Mouse (Mus musculus) liver, embryonic 14.5 days (tissue): ENCODE measurements around the gene Kdm3a. TPM values are rescaled to one million over a fixed set of nuclear protein-coding genes. Genes with fewer than 3 reads are reported as not detected.

ENCODE experiments used
- ATAC-seq: fragments of 200-750 bp; cut with Nextera tagmentation; 2 replicates; pipeline ENCODE4 v1.8.0; 2017; ENCODE audit warnings: moderate number of reproducible peaks, mild to moderate bottlenecking, moderate library complexity; ENCODE audit not compliant: insufficient read depth
- DNase-seq, 3 experiments: peaks; one replicate each; pipeline ENCODE4 v3.0.0-alpha.2; 2012 to 2013; ENCODE audit warnings: low read depth in 3 of 3, low spot score in 3 of 3
- H3K27ac ChIP-seq: fragments of 300-500 bp; sonication (generic); 2 replicates; pipeline ENCODE4 v1.5.1; 2014; ENCODE audit warnings: moderate library complexity, mild to moderate bottlenecking, control low read depth, inconsistent platforms
- H3K27me3 ChIP-seq: fragments of 300-500 bp; sonication (generic); 2 replicates; pipeline ENCODE4 v1.6.1; 2014; ENCODE audit warnings: mild to moderate bottlenecking, low read length, moderate library complexity; ENCODE audit not compliant: control insufficient read depth, insufficient read depth
- H3K36me3 ChIP-seq: fragments of 300-500 bp; sonication (generic); replicated peaks from 2 replicates; pipeline ENCODE4 v1.6.1; 2014; ENCODE audit warnings: low read depth; ENCODE audit not compliant: control insufficient read depth, insufficient read depth
- H3K4me1 ChIP-seq, 2 experiments: fragments of 200-500 bp in 1 of 2; fragments of 300-500 bp in 1 of 2; sonication (generic) in 1 of 2; replicated peaks; 2 replicates each; pipeline ENCODE4 v1.6.1; 2012 to 2014; ENCODE audit warnings: antibody characterized with exemption in 1 of 2, inconsistent platforms in 1 of 2, low read length in 1 of 2; ENCODE audit not compliant: control insufficient read depth in 2 of 2, insufficient read depth in 2 of 2
- H3K4me2 ChIP-seq: fragments of 300-500 bp; sonication (generic); 2 replicates; pipeline ENCODE4 v1.6.1; 2014; ENCODE audit warnings: low read depth, mild to moderate bottlenecking, control low read depth, moderate library complexity
- H3K4me3 ChIP-seq, 2 experiments: fragments of 200-500 bp in 1 of 2; fragments of 300-500 bp in 1 of 2; sonication (generic) in 1 of 2; 2 replicates each; pipeline ENCODE4 v1.5.1; 2012 to 2014; ENCODE audit warnings: low read depth in 2 of 2, low read length in 2 of 2, mild to moderate bottlenecking in 2 of 2, control low read depth in 1 of 2, inconsistent platforms in 1 of 2, moderate library complexity in 1 of 2; ENCODE audit not compliant: insufficient read depth in 1 of 2
- H3K9ac ChIP-seq: fragments of 300-500 bp; sonication (generic); replicated peaks from 2 replicates; pipeline ENCODE4 v1.6.1; 2014; ENCODE audit warnings: mild to moderate bottlenecking, control low read depth, moderate library complexity
- H3K9me3 ChIP-seq: fragments of 300-500 bp; sonication (generic); 2 replicates; pipeline ENCODE4 v1.6.1; 2016; ENCODE audit warnings: low read length, mixed read lengths; ENCODE audit not compliant: control insufficient read depth
- CTCF ChIP-seq: IDR thresholded peaks from 2 replicates; pipeline ENCODE4 v1.5.1; 2016; ENCODE audit warnings: antibody characterized with exemption, low read depth, control low read depth
- EP300 ChIP-seq: IDR thresholded peaks from 2 replicates; pipeline ENCODE4 v1.6.1; 2016; ENCODE audit warnings: antibody characterized with exemption, low read depth
- WGBS: fragments of 180-500 bp; shearing (Covaris S2); extraction: QIAGEN DNeasy Blood & Tissue Kit; methylation state at CpG from one replicate; pipeline ENCODE4 v1.1.7; 2014; ENCODE audit not compliant: insufficient replicate concordance; 5-methylcytosine and 5-hydroxymethylcytosine counted together
- polyA plus RNA-seq, 2 experiments: library from polyadenylated mRNA; depleted of rRNA in 1 of 2; stranded (reverse) in 1 of 2; unstranded in 1 of 2; fragments of >200 nt; fragmentation: Nextera tagmentation in 1 of 2; extraction: Ambion mirVana in 1 of 2; gene quantifications; 2 replicates each; pipeline versions ENCODE4 v1.2.1 to v1.2.3; 2012 to 2014

The Kdm3a gene
- polyA plus RNA-seq, 2 experiments: 8.6 to 11.8 TPM

GRCm38 (mm10) chr6:71583198-71583597 lies 49.6 kb downstream of the Kdm3a start:
- Histone ChIP-seq H3K9me3 (no peaks in the 10 kb centered on the region), H3K4me2 (no peak overlapping the region), H3K4me1 (no peaks in the 10 kb centered on the region), H3K9ac (no peak overlapping the region), H3K27me3 (no peaks in the 10 kb centered on the region), H3K4me3 (no peak overlapping the region), H3K36me3 (peaks cover 8% of the 10 kb centered on the region), H3K27ac (no peak overlapping the region)
- DNase-seq (no peak), ATAC-seq (no peak)
- WGBS: 63% methylated on average over 4 of the region's 4 CpGs
- TF ChIP-seq EP300: no peak

GRCm38 (mm10) chr6:71579478-71579877 lies 53.3 kb downstream of the Kdm3a start:
- Histone ChIP-seq H3K4me2 (no peak overlapping the region), H3K27me3 (no peaks in the 10 kb centered on the region), H3K4me3 (no peak overlapping the region), H3K36me3 (peaks cover 5% of the 10 kb centered on the region), H3K4me1 (peaks cover 12 to 13% of the 10 kb centered on the region in 2 experiments), H3K9ac (no peak overlapping the region), H3K27ac (no peak overlapping the region), H3K9me3 (no peaks in the 10 kb centered on the region)
- WGBS: 83% methylated on average over 11 of the region's 11 CpGs
- TF ChIP-seq EP300 (no peak), CTCF (no peak)
- DNase-seq (no peak), ATAC-seq (no peak)

GRCm38 (mm10) chr6:71575359-71575758 lies 57.4 kb downstream of the Kdm3a start:
- Histone ChIP-seq H3K4me2 (0 out of 2 replicates have a peak overlapping the region, but pooled peaks have one; percentile 15), H3K27me3 (no peaks in the 10 kb centered on the region), H3K4me1 (peaks cover 13% of the 10 kb centered on the region in 2 experiments), H3K36me3 (peaks cover 10% of the 10 kb centered on the region), H3K9ac (peak overlapping the region; percentile 18), H3K4me3 (no peak overlapping the region), H3K9me3 (no peaks in the 10 kb centered on the region), H3K27ac (peak overlapping the region; percentile 42)
- DNase-seq: peak; percentile 12 to 16 (median 12)
- TF ChIP-seq CTCF (no peak), EP300 (peak; percentile 30; the same call in 1 of the 2 replicates)
- ATAC-seq: peak; percentile 74
- WGBS: 59% methylated on average over 1 of the region's 1 CpGs

- ATAC-seq: no peak
- H3K9ac ChIP-seq: no peak overlapping the region
- H3K4me1 ChIP-seq: no peaks in the 10 kb centered on the region
- no peaks in the 10 kb centered on the region for H3K27me3 ChIP-seq
- no peak for DNase-seq
- no peak overlapping the region for H3K27ac ChIP-seq
- no peak for TF ChIP-seq EP300
- no peak for TF ChIP-seq CTCF
- H3K9me3 ChIP-seq: no peaks in the 10 kb centered on the region
- WGBS: 71% methylated on average over 2 of the region's 2 CpGs
- no peak overlapping the region for H3K4me3 ChIP-seq
- H3K36me3 ChIP-seq: peaks cover 4% of the 10 kb centered on the region; the same call in 1 of the 2 replicates
- H3K4me2 ChIP-seq: no peak overlapping the region
These were observed 63.8 kb downstream of the Kdm3a start for GRCm38 (mm10) chr6:71569025-71569424.

- no peak overlapping the region for H3K4me3 ChIP-seq
- H3K9ac ChIP-seq: no peak overlapping the region
- H3K36me3 ChIP-seq: peaks cover 2% of the 10 kb centered on the region; the same call in 1 of the 2 replicates
- H3K4me1 ChIP-seq: no peaks in the 10 kb centered on the region
- ATAC-seq (no peak), DNase-seq (no peak)
- no peaks in the 10 kb centered on the region for H3K9me3 ChIP-seq
- no peak overlapping the region for H3K27ac ChIP-seq
- TF ChIP-seq EP300 (no peak), CTCF (no peak)
- H3K4me2 ChIP-seq: no peak overlapping the region
- no peaks in the 10 kb centered on the region for H3K27me3 ChIP-seq
- WGBS: 76% methylated on average over 3 of the region's 3 CpGs
These were observed 64.2 kb downstream of the Kdm3a start for GRCm38 (mm10) chr6:71568616-71569015.
